In genomic region chr7:132307722-132308271, GRCm38 (mm10) we compare ENCODE assay signal across 17 mouse cellular contexts. TPM values are rescaled to one million over a fixed set of nuclear protein-coding genes. Genes with fewer than 3 reads are reported as not detected.
DNase-seq lines count a peak whose midpoint lies in the region; ATAC-seq and TF ChIP-seq lines count a peak whose summit lies in the region.
"Had no signal": no experiment of that assay in that cellular context is flagged by ENCODE, and none has a peak within 500 bp of the region (broad histone marks: within the 10 kb centered on the region; RNA-seq: fewer than 3 reads in every experiment).

No protein-coding gene starts in this region.

- no peak for TF ChIP-seq CTCF in liver, postnatal 0 days (IDR thresholded peaks at IDR 0.05; ENCODE audit: low read depth)
- TF ChIP-seq CTCF in kidney, adult 2 months (conservative IDR thresholded peaks at IDR 0.05; ENCODE audit: insufficient read depth, insufficient read length, low read depth, low read length): no peak
- no peak for TF ChIP-seq CTCF in layer of hippocampus, adult 2 months (conservative IDR thresholded peaks at IDR 0.05)

- no peak for TF ChIP-seq POLR2A in kidney, adult 2 months (IDR thresholded peaks at IDR 0.05; ENCODE audit: low read depth, low read length)

- TF ChIP-seq EP300 in liver, postnatal 0 days (IDR thresholded peaks at IDR 0.05; ENCODE audit: low read depth): no peak

- peaks cover 39% of the 10 kb centered on the region for H3K4me1 ChIP-seq in liver, postnatal 0 days (ENCODE audit: insufficient read depth)
- H3K4me1 ChIP-seq in liver, embryonic 12.5 days: peaks cover 50% of the 10 kb centered on the region
- peaks cover 15% of the 10 kb centered on the region for H3K4me1 ChIP-seq in kidney, adult 2 months (ENCODE audit: control insufficient read depth, insufficient read depth, low read length)
- H3K4me1 ChIP-seq in stomach, embryonic 14.5 days (ENCODE audit: control insufficient read depth, insufficient read depth, low read length): peaks cover 63% of the 10 kb centered on the region
- H3K4me1 ChIP-seq in midbrain, embryonic 16.5 days (ENCODE audit: control insufficient read depth, insufficient read depth, low read length): no peaks in the 10 kb centered on the region

- H3K36me3 ChIP-seq in liver, postnatal 0 days (replicated peaks; ENCODE audit: insufficient read depth, low read length): no peaks in the 10 kb centered on the region
- H3K36me3 ChIP-seq in liver, embryonic 12.5 days: no peaks in the 10 kb centered on the region
- no peaks in the 10 kb centered on the region for H3K36me3 ChIP-seq in kidney, adult 2 months (ENCODE audit: control insufficient read depth, insufficient read depth, low read length)
- no peaks in the 10 kb centered on the region for H3K36me3 ChIP-seq in stomach, embryonic 14.5 days (ENCODE audit: control insufficient read depth, insufficient read depth, low read length)
- H3K36me3 ChIP-seq in midbrain, embryonic 16.5 days (ENCODE audit: control insufficient read depth, insufficient read depth, low read length): no peaks in the 10 kb centered on the region
- H3K36me3 ChIP-seq: embryonic facial prominence, embryonic 12.5 days; liver, embryonic 13.5 days; neural tube, embryonic 13.5 days had no signal

- no peak overlapping the region for H3K4me3 ChIP-seq in liver, postnatal 0 days (ENCODE audit: low read depth, low read length)
- H3K4me3 ChIP-seq in liver, embryonic 12.5 days: no peak overlapping the region
- no peak overlapping the region for H3K4me3 ChIP-seq in kidney, adult 2 months (ENCODE audit: insufficient read depth, low read depth, low read length)
- no peak overlapping the region for H3K4me3 ChIP-seq in stomach, embryonic 14.5 days (ENCODE audit: low read depth, low read length)
- H3K4me3 ChIP-seq in layer of hippocampus, adult 2 months: no peak overlapping the region
- no peak overlapping the region for H3K4me3 ChIP-seq in midbrain, embryonic 16.5 days (ENCODE audit: low read depth, low read length)
- H3K4me3 ChIP-seq: embryonic facial prominence, embryonic 12.5 days; liver, embryonic 13.5 days; neural tube, embryonic 13.5 days had no signal

- 49% methylated on average over 6 of the region's 6 CpGs for WGBS in liver, postnatal 0 days (ENCODE audit: insufficient replicate concordance)
- 55% methylated on average over 6 of the region's 6 CpGs for WGBS in liver, embryonic 12.5 days (ENCODE audit: insufficient replicate concordance)
- WGBS in kidney, adult 2 months: 56% methylated on average over 6 of the region's 6 CpGs
- WGBS in stomach, embryonic 14.5 days: 34% methylated on average over 6 of the region's 6 CpGs
- 83% methylated on average over 6 of the region's 6 CpGs for WGBS in midbrain, embryonic 16.5 days

- H3K27me3 ChIP-seq in liver, postnatal 0 days (ENCODE audit: insufficient read depth, low read length): no peaks in the 10 kb centered on the region
- no peaks in the 10 kb centered on the region for H3K27me3 ChIP-seq in liver, embryonic 12.5 days (replicated peaks)
- no peaks in the 10 kb centered on the region for H3K27me3 ChIP-seq in kidney, adult 2 months (replicated peaks; ENCODE audit: control insufficient read depth, insufficient read depth, low read length)
- H3K27me3 ChIP-seq in stomach, embryonic 14.5 days (ENCODE audit: control insufficient read depth, insufficient read depth, low read length): no peaks in the 10 kb centered on the region
- no peaks in the 10 kb centered on the region for H3K27me3 ChIP-seq in midbrain, embryonic 16.5 days (ENCODE audit: control insufficient read depth, insufficient read depth, low read depth, low read length)
- H3K27me3 ChIP-seq: embryonic facial prominence, embryonic 12.5 days; liver, embryonic 13.5 days; neural tube, embryonic 13.5 days; Patski had no signal

- H3K4me2 ChIP-seq in liver, postnatal 0 days (ENCODE audit: low read depth, low read length): no peak overlapping the region
- H3K4me2 ChIP-seq in liver, embryonic 12.5 days: no peak overlapping the region
- H3K4me2 ChIP-seq in stomach, embryonic 14.5 days (replicated peaks; ENCODE audit: low read depth, low read length): no peak overlapping the region; the same call in 1 of the 2 replicates
- H3K4me2 ChIP-seq in midbrain, embryonic 16.5 days (ENCODE audit: low read length): no peak overlapping the region
- H3K4me2 ChIP-seq: embryonic facial prominence, embryonic 12.5 days; heart, embryonic 11.5 days; liver, embryonic 13.5 days; neural tube, embryonic 13.5 days had no signal

- no peaks in the 10 kb centered on the region for H3K9me3 ChIP-seq in liver, postnatal 0 days (ENCODE audit: low read length)
- no peaks in the 10 kb centered on the region for H3K9me3 ChIP-seq in liver, embryonic 12.5 days (replicated peaks)
- H3K9me3 ChIP-seq in stomach, embryonic 14.5 days (ENCODE audit: control insufficient read depth, low read depth, low read length): no peaks in the 10 kb centered on the region
- H3K9me3 ChIP-seq in midbrain, embryonic 16.5 days (replicated peaks; ENCODE audit: control insufficient read depth, low read length, poor library complexity, severe bottlenecking): no peaks in the 10 kb centered on the region
- H3K9me3 ChIP-seq: embryonic facial prominence, embryonic 12.5 days; liver, embryonic 13.5 days; neural tube, embryonic 13.5 days had no signal

- peak; percentile 25; the same call in 1 of the 2 replicates for ATAC-seq in liver, postnatal 0 days
- no peak for ATAC-seq in liver, embryonic 12.5 days
- peak; percentile 42; the same call in 1 of the 2 replicates for ATAC-seq in stomach, embryonic 14.5 days (ENCODE audit: insufficient number of reproducible peaks, insufficient read depth, low FRiP score, low read depth)
- no peak for ATAC-seq in midbrain, embryonic 16.5 days
- ATAC-seq: hindbrain, postnatal 0 days; Patski had no signal

- no peak overlapping the region for H3K9ac ChIP-seq in liver, postnatal 0 days (replicated peaks)
- H3K9ac ChIP-seq in liver, embryonic 12.5 days: no peak overlapping the region
- no peak overlapping the region for H3K9ac ChIP-seq in stomach, embryonic 14.5 days (replicated peaks; ENCODE audit: low read depth, low read length)
- H3K9ac ChIP-seq in midbrain, embryonic 16.5 days (ENCODE audit: low read depth, low read length): no peak overlapping the region
- H3K9ac ChIP-seq: embryonic facial prominence, embryonic 12.5 days; liver, embryonic 13.5 days; neural tube, embryonic 13.5 days had no signal

- peak overlapping the region; percentile 55; the same call in 1 of the 2 replicates for H3K27ac ChIP-seq in liver, postnatal 0 days (ENCODE audit: low read depth)
- H3K27ac ChIP-seq in liver, embryonic 12.5 days: no peak overlapping the region
- peak overlapping the region; percentile 71 for H3K27ac ChIP-seq in kidney, adult 2 months (ENCODE audit: insufficient read depth, low read depth, low read length)
- peak overlapping the region; percentile 87 for H3K27ac ChIP-seq in stomach, embryonic 14.5 days (ENCODE audit: low read length)
- no peak overlapping the region for H3K27ac ChIP-seq in layer of hippocampus, adult 2 months
- no peak overlapping the region for H3K27ac ChIP-seq in midbrain, embryonic 16.5 days (ENCODE audit: low read length)
- H3K27ac ChIP-seq: embryonic facial prominence, embryonic 12.5 days; hindbrain, postnatal 0 days; liver, embryonic 13.5 days; neural tube, embryonic 13.5 days had no signal

- no peak for DNase-seq in liver, postnatal 0 days
- DNase-seq in kidney, adult 2 months: peak; percentile 69
- DNase-seq in kidney, postnatal 36 days: peak; percentile 41 to 70
- no peak for DNase-seq in testis, postnatal 10 days (ENCODE audit: low spot score)
- DNase-seq in layer of hippocampus, adult 2 months (ENCODE audit: low spot score in 2 of 2): no peak
- DNase-seq: B cell, adult 2 months; cerebellum, adult 11 months; gastrocnemius, postnatal 25 days; liver, embryonic 13.5 days had no signal

RNA-seq across cellular contexts. Expression of gene Chst15, which starts 9.2 kb away (rescaled TPM):
- polyA plus RNA-seq in liver, postnatal 0 days (2015; fragmentation: Nextera tagmentation; extraction: Ambion mirVana): 4.2 and 5.4 TPM in 2 replicates
- polyA plus RNA-seq in liver, embryonic 12.5 days (2016; fragmentation: Nextera tagmentation; extraction: Ambion mirVana): 8.9 and 9.5 TPM in 2 replicates
- polyA plus RNA-seq in kidney, adult 2 months (2012; rRNA removed): 13.8 and 17.6 TPM in 2 replicates
- 30.2 and 30.8 TPM in 2 replicates for polyA plus RNA-seq in stomach, embryonic 14.5 days (2014; fragmentation: Nextera tagmentation; extraction: Ambion mirVana)
- 10 to 100 TPM; 50.7 to 53.3 TPM for total RNA-seq in layer of hippocampus, adult 2 months (2021)
- polyA plus RNA-seq in midbrain, embryonic 16.5 days (2015; fragmentation: Nextera tagmentation; extraction: Ambion mirVana): 11.6 and 12.6 TPM in 2 replicates

Comparison
In these comparisons a context has a peak if more than half of its experiments do, and no peak if none do; other contexts are left out.
1. ATAC-seq: peak in liver, postnatal 0 days (single experiment) and stomach, embryonic 14.5 days (single experiment); none in liver, embryonic 12.5 days (single experiment) and midbrain, embryonic 16.5 days (single experiment).
2. H3K27ac ChIP-seq: peak in liver, postnatal 0 days (single experiment), kidney, adult 2 months (single experiment) and stomach, embryonic 14.5 days (single experiment); none in liver, embryonic 12.5 days (single experiment), layer of hippocampus, adult 2 months (single experiment) and midbrain, embryonic 16.5 days (single experiment).
3. DNase-seq: peak in kidney, adult 2 months (single experiment) and kidney, postnatal 36 days (2 of 2); none in liver, postnatal 0 days (single experiment), testis, postnatal 10 days (single experiment) and layer of hippocampus, adult 2 months (0 of 2).